Mouse (Mus musculus) spleen, embryonic (tissue): ENCODE data around the gene Slc39a13.
"Not testable (repeated sequence)": the region's sequence is repeated elsewhere in the genome, so short reads cannot be mapped to it uniquely, and the experiment has no call there.

Source experiments
- CTCF ChIA-PET: fragments of 350-600 bp; sonication (Branson Sonifier 250); formaldehyde crosslinking; loops from one replicate; lab custom pipeline; 2022; lab: Charles Lee

Slc39a13 gene

GRCm38 (mm10) chr2:91068162-91068871 is 1.9 kb downstream of the Slc39a13 start:
- CTCF ChIA-PET, result no interaction called here

GRCm38 (mm10) chr2:91066455-91066854 is 3.8 kb downstream of the Slc39a13 start:
- CTCF ChIA-PET, result interaction anchor here (0.6 to 1.4 kb wide), 3 partner anchors 10 to 68 kb away, joined by 3 to 4 read pairs (median 3); no protein-coding TSS in a partner anchor

- CTCF ChIA-PET, result interaction anchor here (1.0 kb wide), 1 partner anchor 38 kb away, joined by 4 read pairs; no protein-coding TSS in a partner anchor
These were observed 4.7 kb downstream of the Slc39a13 start for GRCm38 (mm10) chr2:91065544-91065943.

- CTCF ChIA-PET, result interaction anchor here (0.7 kb wide), 1 partner anchor 1386 kb away, joined by 3 read pairs; no protein-coding TSS in a partner anchor
These were observed 6.0 kb downstream of the Slc39a13 start for GRCm38 (mm10) chr2:91064211-91064610.

GRCm38 (mm10) chr2:91062779-91063606 is 7.2 kb downstream of the Slc39a13 start:
- CTCF ChIA-PET, result no interaction called here

GRCm38 (mm10) chr2:91061849-91062481 is 8.3 kb downstream of the Slc39a13 start:
- CTCF ChIA-PET, result no interaction called here

GRCm38 (mm10) chr2:91060544-91061355 is 9.5 kb downstream of the Slc39a13 start:
- CTCF ChIA-PET, result interaction anchor here (0.6 kb wide), 1 partner anchor 41 kb away, joined by 3 read pairs; no protein-coding TSS in a partner anchor

GRCm38 (mm10) chr2:91059376-91059775 is 10.8 kb downstream of the Slc39a13 start:
- CTCF ChIA-PET, result no interaction called here

- CTCF ChIA-PET, result no interaction called here
These were observed 11.8 kb downstream of the Slc39a13 start for GRCm38 (mm10) chr2:91058435-91058834.

GRCm38 (mm10) chr2:91053934-91054382 is 16.3 kb downstream of the Slc39a13 start, which contains the start of gene Psmc3:
TSS of gene Psmc3 (plus strand) at chr2:91054009.
- CTCF ChIA-PET, result interaction anchor here (0.6 to 0.7 kb wide), 2 partner anchors 114 to 154 kb away, joined by 3 read pairs; no protein-coding TSS in a partner anchor

GRCm38 (mm10) chr2:91053181-91053933 is 16.9 kb downstream of the Slc39a13 start:
- CTCF ChIA-PET, result no interaction called here

- CTCF ChIA-PET, result no interaction called here
These were observed 17.5 kb downstream of the Slc39a13 start for GRCm38 (mm10) chr2:91052752-91053151.

- CTCF ChIA-PET, result no interaction called here
These were observed 18.3 kb downstream of the Slc39a13 start for GRCm38 (mm10) chr2:91051917-91052316.

GRCm38 (mm10) chr2:91047359-91047758 is 22.9 kb downstream of the Slc39a13 start:
- CTCF ChIA-PET, result no interaction called here

- CTCF ChIA-PET, result not testable (repeated sequence)
These were observed 24.4 kb downstream of the Slc39a13 start for GRCm38 (mm10) chr2:91045805-91046204.

- CTCF ChIA-PET, result interaction anchor here (0.6 kb wide), 1 partner anchor 500 kb away, joined by 5 read pairs; no protein-coding TSS in a partner anchor
These were observed 25.5 kb downstream of the Slc39a13 start for GRCm38 (mm10) chr2:91044727-91045126.

- CTCF ChIA-PET, result no interaction called here
These were observed 27.4 kb downstream of the Slc39a13 start for GRCm38 (mm10) chr2:91042651-91043398.

- CTCF ChIA-PET, result no interaction called here
These were observed 28.4 kb downstream of the Slc39a13 start for GRCm38 (mm10) chr2:91041786-91042185.

- CTCF ChIA-PET, result no interaction called here
These were observed 34.8 kb downstream of the Slc39a13 start, which contains the start of gene Rapsn for GRCm38 (mm10) chr2:91035385-91035784. TSS of gene Rapsn (plus strand) at chr2:91035620.
